In genomic region chr7:67222220-67222862, GRCm38 (mm10) we compare ENCODE assay signal across 8 mouse cellular contexts. TPM values are rescaled to one million over a fixed set of nuclear protein-coding genes. Genes with fewer than 3 reads are reported as not detected.
DNase-seq lines count a peak whose midpoint lies in the region; ATAC-seq and TF ChIP-seq lines count a peak whose summit lies in the region.

Gene Lysmd4, plus strand, starts transcription at chr7:67222544.

- peak within 1 kb of the TSS; percentile 50 for H3K9ac ChIP-seq in embryonic facial prominence, embryonic 15.5 days
- H3K9ac ChIP-seq in limb, embryonic 14.5 days (ENCODE audit: low read depth, low read length, severe bottlenecking), result peak within 1 kb of the TSS; percentile 80
- H3K9ac ChIP-seq in midbrain, postnatal 0 days (replicated peaks; ENCODE audit: low read length, poor library complexity, severe bottlenecking), result peak within 1 kb of the TSS; percentile 77

- peak; percentile 95 for ATAC-seq in embryonic facial prominence, embryonic 15.5 days (ENCODE audit: insufficient number of reproducible peaks, low FRiP score, low TSS enrichment, low read depth)
- ATAC-seq in limb, embryonic 14.5 days (ENCODE audit: low FRiP score, low read depth), result peak; percentile 98
- peak; percentile 98 for ATAC-seq in midbrain, postnatal 0 days (ENCODE audit: low FRiP score)

- 4% methylated on average over 31 of the region's 31 CpGs for WGBS in bone marrow, adult 2 months
- 4% methylated on average over 31 of the region's 31 CpGs for WGBS in embryonic facial prominence, embryonic 15.5 days
- 7% methylated on average over 30 of the region's 31 CpGs for WGBS in limb, embryonic 14.5 days
- WGBS in midbrain, postnatal 0 days, result 3% methylated on average over 31 of the region's 31 CpGs

- H3K4me3 ChIP-seq in bone marrow, adult 2 months (replicated peaks; ENCODE audit: control insufficient read depth, low read depth, low read length), result peak within 1 kb of the TSS; percentile 94
- peak within 1 kb of the TSS; percentile 56 for H3K4me3 ChIP-seq in embryonic facial prominence, embryonic 15.5 days (replicated peaks)
- peak within 1 kb of the TSS; percentile 79 for H3K4me3 ChIP-seq in limb, embryonic 14.5 days (replicated peaks; ENCODE audit: low read length)
- peak within 1 kb of the TSS; percentile 73 for H3K4me3 ChIP-seq in midbrain, postnatal 0 days (ENCODE audit: low read depth, low read length)

- peaks cover 16% of the 10 kb centered on the region for H3K36me3 ChIP-seq in embryonic facial prominence, embryonic 15.5 days
- peaks cover 15% of the 10 kb centered on the region for H3K36me3 ChIP-seq in limb, embryonic 14.5 days (ENCODE audit: control insufficient read depth, insufficient read depth, low read length)
- H3K36me3 ChIP-seq in midbrain, postnatal 0 days (ENCODE audit: insufficient read depth, low read length), result peaks cover 14% of the 10 kb centered on the region

- peak within 1 kb of the TSS; percentile 87 for H3K4me2 ChIP-seq in embryonic facial prominence, embryonic 15.5 days (replicated peaks)
- H3K4me2 ChIP-seq in limb, embryonic 14.5 days (replicated peaks; ENCODE audit: low read depth, low read length, severe bottlenecking), result peak within 1 kb of the TSS; percentile 92
- H3K4me2 ChIP-seq in midbrain, postnatal 0 days (ENCODE audit: low read depth, low read length, poor library complexity, severe bottlenecking), result peak within 1 kb of the TSS; percentile 90

- no peaks in the 10 kb centered on the region for H3K9me3 ChIP-seq in embryonic facial prominence, embryonic 15.5 days (replicated peaks)
- no peaks in the 10 kb centered on the region for H3K9me3 ChIP-seq in limb, embryonic 14.5 days (ENCODE audit: control insufficient read depth, low read length)
- no peaks in the 10 kb centered on the region for H3K9me3 ChIP-seq in midbrain, postnatal 0 days (ENCODE audit: low read length)

- peak; percentile 28; the same call in 1 of the 2 replicates for TF ChIP-seq POLR2A in bone marrow, adult 2 months (IDR thresholded peaks at IDR 0.05; ENCODE audit: borderline replicate concordance, control insufficient read depth, low read depth, low read length)
- peak; percentile 55; the same call in 1 of the 2 replicates for TF ChIP-seq POLR2A in limb, embryonic 14.5 days (IDR thresholded peaks at IDR 0.05; ENCODE audit: borderline replicate concordance, extremely low read depth, insufficient read depth, insufficient read length)

- peak within 1 kb of the TSS; percentile 28; the same call in 1 of the 2 replicates for H3K27ac ChIP-seq in bone marrow, adult 2 months (ENCODE audit: control insufficient read depth, insufficient read depth, low read depth, low read length, poor library complexity)
- peak within 1 kb of the TSS; percentile 44; the same call in 1 of the 2 replicates for H3K27ac ChIP-seq in embryonic facial prominence, embryonic 15.5 days (replicated peaks)
- peak within 1 kb of the TSS; percentile 43; the same call in 1 of the 2 replicates for H3K27ac ChIP-seq in limb, embryonic 14.5 days (replicated peaks; ENCODE audit: low read depth, low read length)
- H3K27ac ChIP-seq in midbrain, postnatal 0 days (ENCODE audit: low read depth, low read length), result peak within 1 kb of the TSS; percentile 67

- no peaks in the 10 kb centered on the region for H3K27me3 ChIP-seq in embryonic facial prominence, embryonic 15.5 days
- H3K27me3 ChIP-seq in limb, embryonic 14.5 days (ENCODE audit: control insufficient read depth, insufficient read depth, low read length), result no peaks in the 10 kb centered on the region
- H3K27me3 ChIP-seq in midbrain, postnatal 0 days (ENCODE audit: insufficient read depth, low read length), result no peaks in the 10 kb centered on the region

- TF ChIP-seq CTCF in bone marrow, adult 2 months (IDR thresholded peaks at IDR 0.05; ENCODE audit: control insufficient read depth, insufficient read depth, low read length), result no peak
- no peak for TF ChIP-seq CTCF in midbrain, postnatal 0 days (IDR thresholded peaks at IDR 0.05)

- H3K4me1 ChIP-seq in bone marrow, adult 2 months (ENCODE audit: control insufficient read depth, insufficient read depth, low read length), result no peaks in the 10 kb centered on the region
- H3K4me1 ChIP-seq in embryonic facial prominence, embryonic 15.5 days, result peaks cover 27% of the 10 kb centered on the region
- peaks cover 12% of the 10 kb centered on the region for H3K4me1 ChIP-seq in limb, embryonic 14.5 days (ENCODE audit: control insufficient read depth, insufficient read depth, low read length)
- peaks cover 15% of the 10 kb centered on the region for H3K4me1 ChIP-seq in midbrain, postnatal 0 days (ENCODE audit: insufficient read depth, low read length)

- DNase-seq in 416B (ENCODE audit: low read depth), result peak; percentile 92
- DNase-seq in heart, adult 8-10 months (ENCODE audit: low spot score), result peak; percentile 97
- DNase-seq in kidney, adult 9 months, result peak; percentile 99
- peak; percentile 97 for DNase-seq in limb, embryonic 14.5 days (ENCODE audit: low spot score)
- DNase-seq in midbrain, postnatal 0 days (ENCODE audit: low spot score), result peak; percentile 96
- peak; percentile 91 to 93 for DNase-seq in spleen, postnatal 14 days (ENCODE audit: low spot score in 2 of 2)

RNA-seq across cellular contexts. Expression of gene Lysmd4, which starts in this region (rescaled TPM):
- 1.4 and 1.7 TPM in 2 replicates for polyA plus RNA-seq in bone marrow, adult 2 months (2011; ENCODE audit: insufficient read depth, insufficient read length, low replicate concordance, missing spikeins)
- 17.4 and 17.8 TPM in 2 replicates for polyA plus RNA-seq in embryonic facial prominence, embryonic 15.5 days (2015; fragmentation: Nextera tagmentation; extraction: Ambion mirVana)
- total RNA-seq in heart, adult 8-10 months (2022), result 10 to 100 TPM; 16.9 to 20.9 (median 19.3) TPM
- 17.4 and 18.8 TPM in 2 replicates for polyA plus RNA-seq in limb, embryonic 14.5 days (2012; rRNA removed)
- polyA plus RNA-seq in limb, embryonic 14.5 days (2014; fragmentation: Nextera tagmentation; extraction: Ambion mirVana), result 14.0 and 15.4 TPM in 2 replicates
- 33.2 and 45.4 TPM in 2 replicates for total RNA-seq in midbrain, postnatal 0 days (2014; rRNA removed)
- 40.5 and 42.2 TPM in 2 replicates for polyA plus RNA-seq in midbrain, postnatal 0 days (2015; fragmentation: Nextera tagmentation; extraction: Ambion mirVana)

Comparison
In these comparisons a context has a peak if more than half of its experiments do, and no peak if none do; other contexts are left out.
1. Peak in every context shown above with its lines: DNase-seq, ATAC-seq, H3K4me3 ChIP-seq and H3K27ac ChIP-seq.